Mouse (Mus musculus) gastrocnemius, adult 8-10 months (tissue): ENCODE results near the gene Batf2. TPM values are rescaled to one million over a fixed set of nuclear protein-coding genes. Genes with fewer than 3 reads are reported as not detected.
A peak's percentile ranks its signal among the peaks of the same experiment; 100 is the strongest.
"Not testable (repeated sequence)": the region's sequence is repeated elsewhere in the genome, so short reads cannot be mapped to it uniquely, and the experiment has no call there.

Experiments used
- DNase-seq, 2 experiments: peaks; one replicate each; pipeline ENCODE4 v3.0.0; 2022; ENCODE audit warnings: low spot score in 2 of 2
- total RNA-seq, 4 experiments: library from RNA; stranded (reverse); gene quantifications; 2 replicates each; pipeline ENCODE4 v1.2.4; 2022

Batf2 gene
- total RNA-seq: under 1 TPM; 0.24 to 0.44 (median 0.41) TPM

DNA sequence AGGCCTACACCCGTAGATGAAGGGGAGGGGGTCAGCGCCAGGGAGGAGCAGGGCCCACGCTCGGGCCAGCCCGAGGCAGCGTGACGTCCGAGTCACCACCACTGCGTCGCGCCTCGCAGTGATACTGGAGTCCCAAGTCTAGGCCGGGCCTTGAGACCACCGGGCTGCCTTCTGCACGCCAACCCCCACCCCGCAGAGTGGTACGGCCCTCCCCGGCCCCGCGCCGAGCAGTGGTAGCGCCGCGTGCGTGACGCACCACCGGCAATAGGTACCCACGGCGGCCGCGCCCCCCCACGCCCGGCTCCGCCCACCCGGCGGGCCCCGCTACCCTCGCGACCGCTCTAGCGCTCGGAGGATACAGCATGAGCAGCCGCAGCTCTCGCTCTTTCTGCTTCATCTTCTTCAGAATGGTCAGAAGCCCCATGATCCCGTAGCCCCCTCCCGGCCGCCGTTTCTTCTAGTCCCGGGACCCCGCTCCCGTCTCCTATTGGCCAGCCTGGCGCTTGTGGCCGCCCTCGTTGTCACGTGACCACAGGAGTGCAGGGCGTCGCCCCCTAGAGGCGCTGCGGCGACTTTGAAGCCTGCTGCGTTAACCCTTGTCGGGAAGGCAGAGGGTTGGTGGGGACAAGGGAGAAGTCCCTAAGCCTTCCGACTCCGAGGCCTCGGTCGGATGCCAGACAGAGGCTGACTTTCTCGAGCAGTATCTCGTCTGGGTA is at the start of gene Batf2:
TSS of gene Batf2 (plus strand) at position 306 of the 716 bp plus-strand sequence.
- peak; percentile 82 to 86 for DNase-seq

DNA sequence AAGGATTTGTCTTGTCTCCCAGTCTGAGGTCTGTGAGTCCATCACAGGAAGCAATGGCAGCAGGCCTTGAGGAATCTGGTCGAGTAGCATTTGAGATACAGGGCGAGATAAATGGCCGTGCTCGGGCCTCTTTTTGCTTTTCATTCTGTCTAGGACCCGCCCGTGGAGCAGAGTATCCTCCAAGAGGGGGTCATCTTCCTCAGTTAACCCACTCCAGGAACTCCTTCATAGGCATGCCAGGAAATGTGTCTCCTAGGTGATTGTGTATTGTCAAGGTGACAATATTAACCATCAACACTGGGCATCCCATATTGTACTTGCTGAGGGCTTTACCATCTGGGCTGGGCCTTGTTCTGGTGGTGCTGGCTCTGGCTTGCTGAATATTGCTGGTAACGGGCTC is 46.7 kb upstream of the Batf2 start, which contains the start of gene AC131692.1:
TSS of gene AC131692.1 (plus strand) at position 301 of the 400 bp plus-strand sequence.
- no peak for DNase-seq

DNA sequence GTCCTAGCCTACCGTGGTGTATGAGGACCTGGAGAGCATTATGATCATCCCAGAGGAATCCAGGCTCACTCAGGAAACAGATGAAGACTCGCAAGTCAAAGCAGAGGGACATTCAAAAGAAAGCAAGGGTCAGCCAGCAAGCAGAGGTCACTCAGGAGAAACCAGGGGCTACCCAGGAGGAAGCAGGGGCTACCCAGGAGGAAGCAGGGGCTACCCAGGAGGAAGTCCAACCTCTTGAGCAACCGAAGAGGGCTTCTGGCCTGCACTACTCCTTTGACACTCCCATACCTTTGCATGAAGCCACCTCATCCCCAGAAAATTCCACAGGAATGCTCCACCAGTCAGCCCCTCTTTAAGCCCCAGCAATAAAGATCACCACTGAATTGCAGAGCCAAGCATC is 42.9 kb upstream of the Batf2 start:
- DNase-seq: no peak

DNA sequence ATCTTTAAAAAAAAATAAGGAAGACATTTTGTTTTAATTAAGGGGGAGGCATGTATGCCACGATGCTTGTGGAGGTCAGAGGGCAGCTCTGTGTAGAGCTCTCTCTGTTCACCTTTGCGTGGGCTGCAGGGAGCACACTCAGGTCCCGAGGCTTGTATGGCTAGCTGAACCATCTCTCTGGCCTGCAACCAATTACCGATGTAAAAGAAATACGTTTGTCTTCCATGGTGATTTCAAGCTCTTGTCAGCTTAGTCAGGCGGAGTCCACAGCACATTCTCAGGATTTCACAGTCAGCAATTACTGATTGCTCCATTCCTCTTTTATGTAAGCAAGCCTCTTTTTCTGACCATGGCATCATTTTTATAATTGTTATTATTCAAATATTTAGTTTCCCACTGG is 39.6 kb upstream of the Batf2 start:
- DNase-seq: no peak

DNA sequence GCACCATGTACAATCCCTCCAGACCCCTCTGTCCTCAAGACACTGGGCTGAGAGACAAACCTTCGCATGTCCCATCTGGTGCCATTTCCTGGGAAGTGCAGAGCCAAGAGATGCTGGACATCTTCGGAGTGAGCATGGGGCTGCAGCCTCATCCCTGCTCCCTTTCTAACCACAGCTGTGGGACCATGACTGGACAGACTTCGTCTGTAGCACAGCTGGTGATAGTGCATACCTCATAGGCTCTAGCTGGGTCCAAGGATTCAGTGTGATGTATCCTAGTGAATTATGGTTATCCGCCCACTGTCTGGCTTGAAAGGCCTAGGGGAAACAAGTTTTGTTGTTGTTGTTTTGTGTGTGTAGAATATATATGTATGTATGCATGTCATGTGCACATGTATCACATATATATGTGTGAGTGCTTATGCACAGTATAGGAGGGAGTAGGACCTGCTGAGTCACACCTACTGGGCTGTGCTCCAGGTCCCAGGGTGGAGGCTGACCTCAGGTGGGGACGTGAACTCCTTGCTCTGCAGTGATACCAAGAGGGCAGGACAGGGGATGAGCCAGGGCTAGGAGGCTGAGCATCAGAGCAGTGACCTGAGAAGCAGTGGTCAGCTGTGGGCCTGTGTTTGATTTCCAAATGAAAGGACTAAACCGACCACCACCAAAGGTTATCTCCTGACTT is 38.5 kb upstream of the Batf2 start:
- no peak for DNase-seq

GRCm38 (mm10) chr19:6104476-6104875 is 36.3 kb upstream of the Batf2 start:
- DNase-seq: no peak

DNA sequence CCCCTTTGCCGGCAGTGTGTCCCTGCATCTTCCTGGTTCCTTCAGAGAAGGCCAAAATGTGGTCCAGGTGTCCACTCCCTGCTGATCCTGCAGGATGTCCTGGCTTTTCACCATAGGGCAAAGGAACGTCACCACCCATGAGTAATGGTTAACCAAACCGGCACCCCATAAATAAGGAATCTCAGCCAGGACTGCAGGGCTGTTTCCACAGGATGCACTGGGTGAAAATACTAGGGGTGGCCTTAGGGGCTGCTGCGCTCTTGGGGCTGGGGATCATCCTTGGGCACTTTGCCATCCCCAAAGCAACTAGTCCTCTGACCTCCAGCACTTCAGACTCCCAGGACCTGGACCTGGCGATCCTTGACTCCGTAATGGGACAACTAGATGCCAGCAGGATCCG is 35.2 kb upstream of the Batf2 start, which contains the start of gene Naaladl1:
TSS of gene Naaladl1 (plus strand) at position 197 of the 400 bp plus-strand sequence.
- no peak for DNase-seq

DNA sequence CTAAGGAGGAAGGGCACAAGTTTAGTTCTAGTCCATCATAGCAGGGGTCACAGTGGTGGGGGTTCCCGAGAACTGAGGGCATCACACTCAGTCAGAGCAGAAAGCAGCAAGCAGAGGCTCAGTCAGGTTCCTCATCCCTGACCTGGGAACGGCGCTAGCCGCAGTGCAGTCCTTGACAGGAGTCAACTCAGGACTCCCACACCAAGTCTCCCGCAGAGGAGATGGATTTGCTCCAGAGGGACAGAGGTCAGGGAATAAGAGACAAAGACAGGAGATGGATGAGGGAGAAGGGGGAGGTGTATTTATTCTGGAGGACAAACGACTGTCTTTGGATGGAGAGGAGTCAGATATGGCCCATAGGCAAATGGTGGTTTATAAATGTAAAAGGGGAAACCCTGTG is 27.7 kb upstream of the Batf2 start:
- DNase-seq: no peak

- DNase-seq: no peak
These were observed 24.5 kb upstream of the Batf2 start for GRCm38 (mm10) chr19:6116113-6116850.

GRCm38 (mm10) chr19:6117346-6117985 is 23.3 kb upstream of the Batf2 start:
- DNase-seq: no peak

GRCm38 (mm10) chr19:6117986-6118676 is 22.7 kb upstream of the Batf2 start, which contains the start of gene Sac3d1:
Gene Sac3d1, minus strand, starts transcription at chr19:6118650.
- peak; percentile 76 to 79 for DNase-seq

GRCm38 (mm10) chr19:6118677-6119185 is 22.1 kb upstream of the Batf2 start:
- no peak for DNase-seq

DNA sequence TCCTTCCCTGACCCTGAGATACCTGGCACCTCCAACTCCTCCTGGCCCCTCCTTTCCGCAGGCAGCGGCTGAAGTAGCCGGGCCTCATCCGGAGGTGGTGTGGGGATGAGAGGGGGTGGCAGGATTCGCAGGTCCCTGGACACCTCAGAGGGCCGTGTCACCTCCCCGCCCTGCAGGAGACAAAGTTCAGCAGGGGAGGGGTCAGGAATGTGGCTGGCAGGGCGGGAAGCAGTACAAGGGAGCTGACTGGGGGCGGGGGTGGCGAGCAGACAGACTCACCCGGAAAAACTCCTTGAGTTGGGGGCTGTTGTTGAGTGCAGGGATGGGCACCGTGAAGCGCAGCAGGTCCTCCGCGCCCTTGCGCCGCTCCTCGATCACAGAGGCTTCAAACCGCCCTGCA is 19.0 kb upstream of the Batf2 start:
- DNase-seq: no peak

DNA sequence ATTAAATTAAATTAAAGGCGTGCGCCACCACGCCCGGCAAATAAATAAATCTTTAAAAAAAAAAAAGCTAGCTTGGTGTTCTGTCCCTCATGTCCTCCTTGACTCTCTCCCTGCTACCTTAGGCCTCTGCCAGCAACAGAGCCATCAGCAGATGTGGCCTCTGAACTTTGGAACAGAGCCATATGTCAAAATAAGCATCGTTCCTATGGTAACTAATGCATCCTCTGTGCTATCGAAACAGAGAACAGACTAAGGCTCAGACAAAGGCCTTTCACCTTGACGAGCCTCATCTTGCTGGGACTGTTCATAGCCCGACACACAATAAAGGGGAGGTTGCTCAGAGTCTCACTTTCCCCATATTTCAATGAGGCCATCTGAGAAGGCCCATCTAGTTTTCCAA is 17.5 kb upstream of the Batf2 start:
- DNase-seq: no peak

DNA sequence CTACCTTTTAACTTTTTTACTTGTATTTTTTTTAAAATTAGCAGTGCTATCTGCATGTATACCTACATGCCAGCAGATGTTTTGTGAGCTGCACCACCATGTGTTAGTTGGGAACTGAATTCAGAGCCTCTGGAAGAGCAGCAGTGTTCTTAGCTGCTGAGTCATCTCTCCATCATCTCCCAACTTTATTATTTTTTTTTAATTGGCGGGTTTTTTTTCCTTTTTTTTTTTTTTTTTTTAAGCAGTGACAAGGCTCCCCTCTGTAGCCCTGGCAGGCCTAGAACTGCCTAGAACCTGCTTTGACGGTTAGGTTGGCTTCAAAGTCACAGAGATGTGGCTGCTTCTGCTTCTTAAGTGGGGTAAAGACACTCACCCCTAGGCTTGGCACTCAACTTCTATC is 15.9 kb upstream of the Batf2 start:
- no peak for DNase-seq

- no peak for DNase-seq
These were observed 14.5 kb upstream of the Batf2 start for GRCm38 (mm10) chr19:6126289-6126688.

- no peak for DNase-seq
These were observed 13.8 kb upstream of the Batf2 start for GRCm38 (mm10) chr19:6126789-6127580.

- DNase-seq: peak; percentile 93 to 96
These were observed 12.9 kb upstream of the Batf2 start, which contains the start of gene Snx15 for GRCm38 (mm10) chr19:6127760-6128341. Gene Snx15, minus strand, starts transcription at chr19:6128304.

- DNase-seq: not testable (repeated sequence)
These were observed 10.2 kb upstream of the Batf2 start for GRCm38 (mm10) chr19:6130414-6131128.
